Mouse (Mus musculus): Measurements from ENCODE around the gene 4930470P17Rik. TPM values are rescaled to one million over a fixed set of nuclear protein-coding genes. Genes with fewer than 3 reads are reported as not detected.

Gene 4930470P17Rik
- total RNA-seq, 2 experiments from 2014 or later: not detected

GRCm38 (mm10) chr2:170530256-170530655 lies 71.6 kb downstream of the 4930470P17Rik start:
- no peak for ATAC-seq (replicated peaks; ENCODE audit: low FRiP score, poor library complexity, severe bottlenecking)

GRCm38 (mm10) chr2:170529766-170530165 lies 72.1 kb downstream of the 4930470P17Rik start:
- no peak for ATAC-seq (replicated peaks; ENCODE audit: low FRiP score, poor library complexity, severe bottlenecking)

Other genes starting within 250 kb of the 4930470P17Rik start
- 1.3 TPM in 1 of 2 replicates, not detected in the other for gene Bcas1, start 174.2 kb downstream of the 4930470P17Rik start, total RNA-seq (2015; ENCODE audit: low replicate concordance)
- 1.3 TPM in 1 of 2 replicates, not detected in the other for gene Bcas1, start 174.2 kb downstream of the 4930470P17Rik start, total RNA-seq (2017; ENCODE audit: low replicate concordance)
- gene Pfdn4, start 105.6 kb downstream of the 4930470P17Rik start, total RNA-seq (2015; ENCODE audit: low replicate concordance): 14.0 and 23.6 TPM in 2 replicates
- gene Pfdn4, start 105.6 kb downstream of the 4930470P17Rik start, total RNA-seq (2017; ENCODE audit: low replicate concordance): 3.5 and 16.2 TPM in 2 replicates
- not detected in 2 replicates for gene Cyp24a1, start 104.9 kb downstream of the 4930470P17Rik start, total RNA-seq (2015; ENCODE audit: low replicate concordance)
- gene Cyp24a1, start 104.9 kb downstream of the 4930470P17Rik start, total RNA-seq (2017; ENCODE audit: low replicate concordance): not detected in 2 replicates
- not detected in 2 replicates for gene Dok5, start 129.8 kb upstream of the 4930470P17Rik start, total RNA-seq (2015; ENCODE audit: low replicate concordance)
- gene Dok5, start 129.8 kb upstream of the 4930470P17Rik start, total RNA-seq (2017; ENCODE audit: low replicate concordance): not detected in 2 replicates

Measured in erythroblast, adult 5-6 weeks (primary cell).